Mouse (Mus musculus) midbrain, embryonic 14.5 days (tissue): Measurements from ENCODE around the gene Apol10b. TPM values are rescaled to one million over a fixed set of nuclear protein-coding genes. Genes with fewer than 3 reads are reported as not detected.
A peak's percentile ranks its signal among the peaks of the same experiment; 100 is the strongest.

Experiments used
- ATAC-seq: fragments of 200-750 bp; cut with Nextera tagmentation; 2 replicates; pipeline ENCODE4 v1.8.0; 2017; ENCODE audit warnings: moderate number of reproducible peaks, moderate library complexity; ENCODE audit not compliant: low FRiP score, low TSS enrichment
- DNase-seq: peaks from one replicate; pipeline ENCODE4 v3.0.0-alpha.2; 2015
- H3K27ac ChIP-seq: fragments of 300-500 bp; sonication (generic); replicated peaks from 2 replicates; pipeline ENCODE4 v1.5.1; 2014; ENCODE audit warnings: mild to moderate bottlenecking, low read depth, low read length, moderate library complexity
- H3K27me3 ChIP-seq: fragments of 300-500 bp; sonication (generic); 2 replicates; pipeline ENCODE4 v1.6.1; 2014; ENCODE audit warnings: low read length, control low read depth, mixed read lengths; ENCODE audit not compliant: control insufficient read depth, insufficient read depth
- H3K36me3 ChIP-seq: fragments of 300-500 bp; sonication (generic); 2 replicates; pipeline ENCODE4 v1.6.1; 2014; ENCODE audit warnings: low read length, control low read depth; ENCODE audit not compliant: control insufficient read depth, insufficient read depth
- H3K4me1 ChIP-seq: fragments of 300-500 bp; sonication (generic); 2 replicates; pipeline ENCODE4 v1.6.1; 2014; ENCODE audit warnings: mild to moderate bottlenecking, antibody characterized with exemption, low read length, control low read depth; ENCODE audit not compliant: control insufficient read depth, insufficient read depth
- H3K4me2 ChIP-seq: fragments of 300-500 bp; sonication (generic); 2 replicates; pipeline ENCODE4 v1.6.1; 2014; ENCODE audit warnings: mild to moderate bottlenecking, low read length, moderate library complexity
- H3K4me3 ChIP-seq: fragments of 300-500 bp; sonication (generic); replicated peaks from 2 replicates; pipeline ENCODE4 v1.5.1; 2014; ENCODE audit warnings: low read depth, low read length
- H3K9ac ChIP-seq: fragments of 300-500 bp; sonication (generic); replicated peaks from 2 replicates; pipeline ENCODE4 v1.6.1; 2014; ENCODE audit warnings: mild to moderate bottlenecking, low read length, moderate library complexity
- H3K9me3 ChIP-seq: fragments of 300-500 bp; sonication (generic); 2 replicates; pipeline ENCODE4 v1.6.1; 2016; ENCODE audit warnings: low read length, control low read depth, mixed read lengths; ENCODE audit not compliant: control insufficient read depth
- WGBS: fragments of 180-500 bp; shearing (Covaris S2); extraction: QIAGEN DNeasy Blood & Tissue Kit; methylation state at CpG from one replicate; pipeline ENCODE4 v1.1.7; 2014; 5-methylcytosine and 5-hydroxymethylcytosine counted together
- polyA plus RNA-seq: library from polyadenylated mRNA; unstranded; fragments of >200 nt; fragmentation: Nextera tagmentation; extraction: Ambion mirVana; gene quantifications from 2 replicates; pipeline ENCODE4 v1.2.1, GENCODE M21; 2014

Gene Apol10b
- polyA plus RNA-seq, 1 experiment from 2014 or later, result 0.20 TPM

DNA sequence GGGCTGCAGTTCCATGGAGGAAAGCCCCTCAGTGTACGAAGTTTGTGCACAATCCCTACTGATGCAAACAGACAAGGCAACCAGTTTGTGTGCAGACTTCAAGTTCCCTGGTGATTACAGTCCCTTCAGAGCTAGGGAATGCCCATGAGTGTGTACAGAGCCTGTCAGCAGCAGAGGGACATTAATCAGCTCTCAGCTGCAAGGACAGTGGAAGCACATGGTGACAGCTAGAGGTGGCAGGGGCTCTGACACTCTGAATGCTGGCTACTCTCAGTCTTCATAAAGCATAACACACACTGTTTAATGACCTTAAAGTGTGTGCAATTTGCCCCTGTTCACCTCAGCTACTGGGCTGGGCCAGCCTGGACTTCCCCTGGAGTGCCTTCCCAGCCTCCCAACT is 2.4 kb downstream of the Apol10b start:
- H3K4me1 ChIP-seq, result no peaks in the 10 kb centered on the region
- H3K4me3 ChIP-seq, result no peak overlapping the region
- no peaks in the 10 kb centered on the region for H3K27me3 ChIP-seq
- no peak overlapping the region for H3K4me2 ChIP-seq
- no peak overlapping the region for H3K27ac ChIP-seq
- 88% methylated on average over 1 of the region's 1 CpGs for WGBS
- ATAC-seq (no peak), DNase-seq (no peak)
- no peaks in the 10 kb centered on the region for H3K36me3 ChIP-seq
- no peaks in the 10 kb centered on the region for H3K9me3 ChIP-seq
- H3K9ac ChIP-seq, result no peak overlapping the region

DNA sequence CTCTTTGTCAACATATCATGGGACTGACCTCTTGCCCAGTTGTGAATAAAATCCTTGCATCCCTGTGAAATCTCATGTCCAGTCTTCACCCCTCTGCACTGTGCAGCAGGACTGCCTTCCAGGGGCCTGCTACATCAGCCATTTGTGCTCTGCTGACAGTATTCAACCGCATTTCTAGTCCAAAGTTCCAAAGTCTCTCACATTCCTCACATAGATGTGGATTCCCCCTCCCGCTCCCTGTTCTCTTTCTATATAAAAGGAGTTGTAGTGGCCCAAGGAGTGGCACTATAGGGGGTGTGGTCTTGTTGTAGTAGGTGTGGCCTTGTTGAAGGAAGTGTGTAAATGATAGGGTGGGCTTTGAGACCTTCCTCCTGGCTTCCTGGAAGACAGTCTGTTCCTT is 5.0 kb downstream of the Apol10b start:
- Histone ChIP-seq H3K9ac (no peak overlapping the region), H3K27me3 (no peaks in the 10 kb centered on the region), H3K4me2 (no peak overlapping the region), H3K4me1 (no peaks in the 10 kb centered on the region), H3K4me3 (no peak overlapping the region), H3K36me3 (no peaks in the 10 kb centered on the region), H3K27ac (no peak overlapping the region), H3K9me3 (no peaks in the 10 kb centered on the region)
- ATAC-seq (no peak), DNase-seq (no peak)
- 83% methylated on average over 2 of the region's 2 CpGs for WGBS

DNA sequence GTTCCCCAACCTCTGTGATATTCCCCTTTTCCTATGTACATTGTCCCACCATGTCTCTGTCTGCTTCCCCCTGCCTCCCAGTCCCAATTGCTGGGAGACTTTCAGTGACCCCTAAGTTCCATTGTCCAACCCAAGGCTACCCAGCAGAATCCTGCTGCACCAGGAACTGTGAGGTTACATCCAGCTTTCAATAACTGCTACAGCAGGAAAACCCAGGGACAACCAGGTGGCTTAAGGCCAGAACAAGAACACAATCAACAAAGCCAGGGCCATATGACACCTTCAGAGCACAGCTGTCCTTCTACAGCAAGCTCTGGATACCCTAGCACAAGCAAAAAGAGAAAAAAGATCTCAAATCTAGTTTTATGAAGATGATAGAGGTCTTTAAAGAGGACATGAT is 6.9 kb downstream of the Apol10b start:
- DNase-seq, result no peak
- no peaks in the 10 kb centered on the region for H3K4me1 ChIP-seq
- no peaks in the 10 kb centered on the region for H3K9me3 ChIP-seq
- no peak for ATAC-seq
- no peak overlapping the region for H3K4me3 ChIP-seq
- H3K4me2 ChIP-seq, result no peak overlapping the region
- H3K27ac ChIP-seq, result no peak overlapping the region
- no peaks in the 10 kb centered on the region for H3K27me3 ChIP-seq
- no peak overlapping the region for H3K9ac ChIP-seq
- no peaks in the 10 kb centered on the region for H3K36me3 ChIP-seq

DNA sequence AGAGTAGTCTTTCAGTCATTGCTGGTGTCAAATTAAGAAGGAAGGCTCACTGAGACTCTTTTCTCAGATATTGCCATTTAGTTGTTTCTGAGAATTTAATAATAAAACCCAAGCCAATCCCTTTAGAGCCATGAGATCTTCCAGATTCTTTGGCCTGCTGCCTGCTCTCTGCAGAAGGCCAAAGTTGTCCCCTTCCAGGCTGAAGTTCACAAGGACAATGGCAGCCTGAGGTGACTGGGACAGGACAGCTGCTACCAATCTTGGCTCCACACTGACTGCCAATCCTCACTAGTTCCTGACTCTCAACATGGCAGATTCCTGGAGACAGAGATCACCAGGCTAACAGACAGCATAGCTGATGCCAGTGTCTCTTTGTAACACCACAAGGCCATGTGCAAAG is 8.9 kb downstream of the Apol10b start:
- Histone ChIP-seq H3K9ac (no peak overlapping the region), H3K4me2 (no peak overlapping the region), H3K9me3 (no peaks in the 10 kb centered on the region), H3K27me3 (no peaks in the 10 kb centered on the region), H3K4me3 (no peak overlapping the region), H3K4me1 (no peaks in the 10 kb centered on the region), H3K36me3 (no peaks in the 10 kb centered on the region), H3K27ac (no peak overlapping the region)
- no peak for ATAC-seq
- no peak for DNase-seq

DNA sequence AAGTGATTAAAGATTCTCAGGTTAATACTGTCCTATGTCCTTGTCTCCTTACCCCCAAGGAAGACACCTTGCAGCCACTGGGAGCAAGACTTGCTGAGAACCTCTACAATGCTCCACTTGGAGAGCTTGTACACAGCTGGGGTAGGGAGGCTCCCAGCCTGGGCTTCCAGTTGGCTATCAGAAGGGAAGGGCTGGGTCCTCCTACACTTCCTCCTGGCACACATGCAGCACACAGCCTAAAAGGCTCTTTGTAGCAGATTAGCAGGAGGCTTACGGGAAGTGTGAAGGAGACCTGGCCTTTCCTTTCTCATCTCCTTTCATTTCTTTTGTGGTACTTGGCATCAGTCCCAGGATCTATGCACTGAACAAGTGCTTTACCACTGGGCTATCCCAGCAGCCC is 14.2 kb downstream of the Apol10b start:
- Histone ChIP-seq H3K4me1 (no peaks in the 10 kb centered on the region), H3K4me3 (no peak overlapping the region), H3K36me3 (no peaks in the 10 kb centered on the region), H3K9ac (no peak overlapping the region), H3K27ac (no peak overlapping the region), H3K9me3 (no peaks in the 10 kb centered on the region), H3K27me3 (no peaks in the 10 kb centered on the region), H3K4me2 (no peak overlapping the region)
- DNase-seq (peak; percentile 18), ATAC-seq (no peak)
- WGBS, result 36% methylated on average over 1 of the region's 1 CpGs

DNA sequence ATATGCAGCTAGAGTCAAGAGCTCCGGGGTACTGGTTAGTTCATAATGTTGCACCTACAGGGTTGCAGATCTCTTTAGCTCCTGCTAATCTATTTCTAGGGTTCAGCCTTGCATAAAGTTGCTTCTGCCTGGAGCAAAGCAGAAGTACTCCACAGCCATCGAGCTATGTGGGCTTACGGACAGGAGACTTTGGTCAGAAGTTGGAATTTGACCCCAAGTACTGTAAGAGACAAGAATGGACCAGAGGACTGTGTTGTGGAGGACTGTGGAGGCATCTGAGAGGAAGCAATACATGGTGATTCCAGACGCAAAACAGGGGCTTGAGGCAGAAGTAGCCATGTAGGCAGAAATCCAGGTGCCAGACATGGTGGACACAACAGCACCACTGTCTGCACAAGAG is 16.6 kb downstream of the Apol10b start:
- no peak overlapping the region for H3K9ac ChIP-seq
- WGBS, result 93% methylated on average over 4 of the region's 4 CpGs
- H3K27me3 ChIP-seq, result no peaks in the 10 kb centered on the region
- no peaks in the 10 kb centered on the region for H3K9me3 ChIP-seq
- H3K4me3 ChIP-seq, result no peak overlapping the region
- no peaks in the 10 kb centered on the region for H3K36me3 ChIP-seq
- ATAC-seq (no peak), DNase-seq (no peak)
- no peaks in the 10 kb centered on the region for H3K4me1 ChIP-seq
- no peak overlapping the region for H3K27ac ChIP-seq
- no peak overlapping the region for H3K4me2 ChIP-seq

DNA sequence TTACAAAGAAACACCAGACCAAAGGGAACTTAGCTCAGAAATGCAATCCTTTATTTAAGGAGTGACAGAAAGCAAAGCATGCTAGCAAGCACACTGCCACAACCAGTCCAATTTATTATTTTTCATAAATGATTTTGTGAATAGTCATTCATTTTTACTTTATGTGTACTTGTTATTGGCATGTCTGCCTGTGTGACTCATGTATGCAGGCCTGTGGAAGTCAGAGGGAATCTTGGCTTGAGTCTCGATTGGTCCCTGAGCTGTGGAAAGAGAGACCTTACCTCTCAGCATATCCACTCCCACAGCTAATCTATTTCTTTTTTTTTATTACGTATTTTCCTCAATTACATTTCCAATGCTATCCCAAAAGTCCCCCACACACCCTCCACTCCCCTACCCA is 17.1 kb downstream of the Apol10b start:
- WGBS, result 90% methylated on average over 2 of the region's 2 CpGs
- Histone ChIP-seq H3K27ac (no peak overlapping the region), H3K36me3 (no peaks in the 10 kb centered on the region), H3K27me3 (no peaks in the 10 kb centered on the region), H3K4me3 (no peak overlapping the region), H3K9ac (no peak overlapping the region), H3K4me1 (no peaks in the 10 kb centered on the region), H3K9me3 (no peaks in the 10 kb centered on the region), H3K4me2 (no peak overlapping the region)
- DNase-seq (no peak), ATAC-seq (no peak)

DNA sequence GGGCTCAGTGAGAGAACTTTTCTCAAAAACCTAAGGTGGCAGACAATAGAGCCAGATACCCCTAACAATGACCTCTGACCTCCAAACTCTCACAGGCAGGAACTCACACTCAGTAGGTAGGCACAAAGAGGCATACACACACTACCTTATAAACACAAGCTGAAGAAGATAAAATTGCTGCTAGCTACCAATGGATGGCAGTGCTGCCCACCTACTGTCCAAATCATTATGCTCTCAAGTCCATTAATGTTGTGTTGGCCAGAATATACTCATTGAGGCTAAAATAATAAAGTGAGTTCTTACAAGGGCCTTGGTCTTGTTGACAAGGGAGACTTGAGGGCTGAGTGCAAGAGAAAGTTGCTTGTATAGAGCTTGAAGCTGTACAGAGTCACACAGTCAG is 32.7 kb downstream of the Apol10b start:
- no peak for ATAC-seq
- Histone ChIP-seq H3K4me2 (no peak overlapping the region), H3K36me3 (no peaks in the 10 kb centered on the region), H3K27me3 (no peaks in the 10 kb centered on the region), H3K27ac (no peak overlapping the region), H3K4me1 (no peaks in the 10 kb centered on the region), H3K4me3 (no peak overlapping the region), H3K9me3 (no peaks in the 10 kb centered on the region), H3K9ac (no peak overlapping the region)
- DNase-seq, result no peak

DNA sequence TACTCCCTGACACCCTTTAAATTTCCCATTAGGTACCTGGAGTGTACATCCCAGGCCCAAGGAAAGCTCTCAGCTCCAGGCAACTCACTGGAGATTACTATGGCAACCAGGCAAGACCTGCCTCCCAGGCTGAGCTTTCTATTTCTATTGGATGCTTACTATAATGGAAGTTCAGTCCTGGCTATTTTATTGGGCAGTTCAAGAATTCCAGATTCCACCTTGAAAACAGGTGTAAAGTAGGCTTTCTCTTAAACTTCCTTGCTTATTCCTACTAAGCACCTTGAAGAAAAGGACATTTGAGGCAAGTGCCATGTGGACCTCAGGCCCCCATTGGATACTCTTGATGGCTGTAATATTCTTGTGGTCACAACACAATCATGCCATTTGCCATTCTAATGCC is 34.1 kb downstream of the Apol10b start, which contains the start of gene 1700025B11Rik:
Gene 1700025B11Rik (minus strand): TSS at position 101 of the 400 bp plus-strand sequence.
- Histone ChIP-seq H3K4me1 (no peaks in the 10 kb centered on the region), H3K27me3 (no peaks in the 10 kb centered on the region), H3K4me2 (no peak within 1 kb of the TSS), H3K9me3 (no peaks in the 10 kb centered on the region), H3K36me3 (no peaks in the 10 kb centered on the region), H3K4me3 (no peak within 1 kb of the TSS), H3K27ac (no peak within 1 kb of the TSS), H3K9ac (no peak within 1 kb of the TSS)
- DNase-seq, result no peak
- no peak for ATAC-seq
